In the genomic region with DNA sequence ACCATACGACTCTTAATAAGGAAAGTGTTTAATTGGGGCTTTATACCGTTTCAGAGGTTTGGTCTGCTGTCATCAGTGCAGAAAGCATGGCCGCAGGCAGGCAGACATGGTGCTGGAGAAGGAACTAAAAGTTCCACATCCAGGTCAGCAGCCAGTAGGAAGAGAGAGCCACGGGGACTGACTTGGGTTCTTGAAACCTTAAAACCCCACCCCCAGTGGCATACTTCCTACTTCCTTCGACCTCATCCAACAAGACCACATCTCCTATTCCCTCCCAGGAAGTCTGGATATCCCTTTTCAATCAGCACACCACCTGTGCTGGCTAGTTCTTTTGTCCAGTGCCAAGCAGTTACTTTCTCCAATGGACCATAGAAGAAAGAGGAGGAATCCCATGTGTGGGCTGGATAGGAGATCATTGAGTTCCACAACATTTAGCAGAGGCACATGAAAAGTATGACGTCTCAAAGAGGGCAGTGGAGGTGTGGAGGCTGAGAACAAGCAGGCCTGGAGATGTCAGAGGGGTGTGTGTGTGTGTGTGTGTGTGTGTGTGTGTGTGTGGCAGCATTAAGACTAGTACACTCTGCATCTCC, we compare ENCODE assay signal across 15 mouse cellular contexts.
"Had no signal": no experiment of that assay in that cellular context is flagged by ENCODE, and none has a peak within 500 bp of the region (broad histone marks: within the 10 kb centered on the region; RNA-seq: fewer than 3 reads in every experiment).

No protein-coding gene starts in this region.

- H3K9ac ChIP-seq: limb, embryonic 12.5 days; liver, embryonic 13.5 days; liver, postnatal 0 days; lung, embryonic 15.5 days; midbrain, embryonic 15.5 days; neural tube, embryonic 12.5 days had no signal

- ATAC-seq: liver, postnatal 0 days; midbrain, embryonic 15.5 days had no signal

- H3K4me2 ChIP-seq: limb, embryonic 12.5 days; liver, embryonic 13.5 days; lung, embryonic 15.5 days; midbrain, embryonic 11.5 days; midbrain, embryonic 15.5 days; neural tube, embryonic 12.5 days had no signal

- H3K27me3 ChIP-seq: limb, embryonic 12.5 days; liver, embryonic 13.5 days; lung, embryonic 15.5 days; megakaryocyte, embryonic 14.5 days; midbrain, embryonic 15.5 days; neural tube, embryonic 12.5 days had no signal

- H3K27ac ChIP-seq: limb, embryonic 12.5 days; liver, embryonic 13.5 days; lung, embryonic 15.5 days; macrophage; midbrain, embryonic 15.5 days; neural tube, embryonic 12.5 days; stomach, postnatal 0 days had no signal

- H3K9me3 ChIP-seq: limb, embryonic 12.5 days; liver, embryonic 13.5 days; lung, embryonic 15.5 days; midbrain, embryonic 15.5 days; neural tube, embryonic 12.5 days had no signal

- H3K4me3 ChIP-seq: limb, embryonic 12.5 days; liver, embryonic 13.5 days; lung, embryonic 15.5 days; megakaryocyte, embryonic 14.5 days; midbrain, embryonic 15.5 days; neural tube, embryonic 12.5 days had no signal

- H3K36me3 ChIP-seq: limb, embryonic 12.5 days; liver, embryonic 13.5 days; lung, embryonic 15.5 days; midbrain, embryonic 15.5 days; neural tube, embryonic 12.5 days had no signal

- DNase-seq: kidney, adult 8-10 months; liver; liver, embryonic 13.5 days; liver, postnatal 0 days; lung, postnatal 14 days; thymus, adult 2 months; thymus, postnatal 25 days had no signal

- H3K4me1 ChIP-seq: megakaryocyte, embryonic 14.5 days; midbrain, embryonic 15.5 days; neural tube, embryonic 12.5 days had no signal
